Mouse (Mus musculus): ENCODE measurements at regions not wholly inside any gene's neighbourhood (a gene's known extent, or its start where the extent isn't known, plus 50 kb on each side); places are given as distances from the start of the nearest gene placed in this dataset.
A peak's percentile ranks its signal among the peaks of the same experiment; 100 is the strongest.
"Not testable (repeated sequence)": the region's sequence is repeated elsewhere in the genome, so short reads cannot be mapped to it uniquely, and the experiment has no call there.

DNA sequence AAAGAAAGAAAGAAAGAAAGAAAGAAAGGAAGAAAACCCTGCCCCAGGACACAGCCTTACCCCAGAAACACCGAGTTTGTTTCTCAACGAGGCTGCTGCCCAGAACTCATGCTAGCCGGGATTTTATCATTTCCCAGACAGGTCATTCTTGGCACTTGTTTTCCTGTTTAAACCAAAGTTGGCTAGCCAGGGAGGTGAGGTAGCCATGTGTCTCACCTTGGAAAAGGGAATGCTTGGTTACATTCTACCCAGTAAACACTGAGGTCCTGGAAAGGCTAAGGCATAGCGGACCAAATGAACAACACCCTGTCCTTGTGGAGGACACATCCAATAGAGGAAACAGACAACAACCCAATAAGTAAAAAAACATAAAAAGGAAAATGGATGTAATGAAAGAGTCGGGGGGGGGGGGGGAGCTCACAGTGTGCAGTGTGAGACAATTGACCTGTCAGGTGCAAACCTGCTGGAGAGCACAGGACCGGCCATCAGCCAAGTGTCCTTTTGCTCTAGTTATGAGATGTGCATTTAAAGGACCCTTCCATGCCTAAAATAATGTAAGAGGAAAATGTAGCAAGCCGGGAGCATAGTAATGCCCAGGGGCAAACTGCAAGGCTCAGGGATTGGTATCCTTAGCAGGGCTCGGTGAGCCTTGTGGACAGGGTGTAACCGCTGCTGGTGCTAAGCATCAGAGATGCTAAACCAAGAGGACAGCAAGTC lies 78.2 kb upstream of the Fzd7 start:
- DNase-seq (ENCODE audit: low spot score in 2 of 2), result no peak

- no peak for DNase-seq (ENCODE audit: low spot score in 2 of 2)
Measured at GRCm38 (mm10) chr1:59405370-59405769, 76.9 kb upstream of the Fzd7 start.

DNA sequence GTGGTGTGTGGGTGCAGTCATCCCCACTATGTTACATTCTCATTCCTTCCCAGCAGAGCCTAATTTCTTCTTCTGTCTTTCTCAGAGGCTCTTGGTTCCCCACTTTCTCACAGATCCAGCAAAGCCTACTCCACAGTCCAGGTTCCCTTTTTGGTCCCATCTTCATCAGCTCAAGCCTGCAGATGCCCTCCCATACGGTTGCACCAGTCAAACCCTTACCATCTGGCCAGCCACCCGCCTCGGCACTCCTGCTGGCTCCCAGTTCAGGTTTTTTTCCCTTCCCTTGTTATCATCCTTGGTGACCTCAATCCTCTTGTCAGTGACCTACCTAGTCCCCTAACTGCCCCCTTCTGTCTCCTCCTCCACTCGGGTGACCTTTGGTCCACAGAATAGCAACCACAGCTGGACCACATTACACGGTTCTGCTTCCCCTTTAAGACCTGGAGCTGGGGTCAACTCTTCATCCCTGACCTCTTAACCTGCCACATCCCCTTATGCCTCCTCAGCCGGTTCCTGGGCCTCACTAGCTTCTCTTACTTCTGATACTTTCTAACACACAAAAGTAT lies 75.4 kb upstream of the Fzd7 start:
- no peak for DNase-seq (ENCODE audit: low spot score in 2 of 2)

- peak; percentile 5 to 14 for DNase-seq (ENCODE audit: low spot score in 2 of 2)
Measured at GRCm38 (mm10) chr1:59409585-59410160, 72.6 kb upstream of the Fzd7 start.

- no peak for DNase-seq (ENCODE audit: low spot score in 2 of 2)
Measured at GRCm38 (mm10) chr1:59413264-59413663, 69.0 kb upstream of the Fzd7 start.

GRCm38 (mm10) chr1:59414401-59415210 lies 67.6 kb upstream of the Fzd7 start:
- DNase-seq (ENCODE audit: low spot score in 2 of 2), result no peak

DNA sequence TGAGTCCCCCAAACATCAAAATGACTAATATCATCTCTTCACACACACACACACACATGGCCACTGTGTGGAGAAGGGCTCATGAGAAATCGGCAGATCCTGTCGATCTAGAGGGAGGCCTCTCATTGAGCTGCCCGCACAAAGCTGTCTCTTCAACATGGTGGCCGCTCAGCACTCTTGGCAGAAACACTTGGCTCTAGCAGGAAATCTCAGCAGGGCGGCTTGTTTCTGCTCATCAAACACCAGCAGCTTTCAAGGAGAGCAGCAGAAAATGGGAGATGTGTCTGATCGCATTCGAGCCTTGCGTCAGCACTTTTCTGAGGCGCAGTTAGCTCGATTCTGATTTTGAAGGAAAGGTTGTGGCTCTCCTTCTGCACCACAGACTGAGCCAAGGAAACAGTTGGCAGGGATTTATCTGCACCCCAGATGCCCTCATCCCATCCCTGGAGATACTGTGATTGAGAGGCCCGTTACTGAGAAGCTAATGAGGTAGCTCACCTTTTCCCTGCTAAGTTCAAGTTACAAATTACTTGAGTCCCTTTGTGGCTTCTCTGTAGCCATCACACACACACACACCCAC lies 66.4 kb upstream of the Fzd7 start:
- peak; percentile 5 to 21 for DNase-seq (ENCODE audit: low spot score in 2 of 2)

GRCm38 (mm10) chr1:59417317-59417716 lies 64.9 kb upstream of the Fzd7 start:
- no peak for DNase-seq (ENCODE audit: low spot score in 2 of 2)

- no peak for DNase-seq (ENCODE audit: low spot score in 2 of 2)
Measured at GRCm38 (mm10) chr1:59417962-59418361, 64.3 kb upstream of the Fzd7 start.

GRCm38 (mm10) chr1:59418748-59419147 lies 63.5 kb upstream of the Fzd7 start:
- DNase-seq (ENCODE audit: low spot score in 2 of 2), result no peak

DNA sequence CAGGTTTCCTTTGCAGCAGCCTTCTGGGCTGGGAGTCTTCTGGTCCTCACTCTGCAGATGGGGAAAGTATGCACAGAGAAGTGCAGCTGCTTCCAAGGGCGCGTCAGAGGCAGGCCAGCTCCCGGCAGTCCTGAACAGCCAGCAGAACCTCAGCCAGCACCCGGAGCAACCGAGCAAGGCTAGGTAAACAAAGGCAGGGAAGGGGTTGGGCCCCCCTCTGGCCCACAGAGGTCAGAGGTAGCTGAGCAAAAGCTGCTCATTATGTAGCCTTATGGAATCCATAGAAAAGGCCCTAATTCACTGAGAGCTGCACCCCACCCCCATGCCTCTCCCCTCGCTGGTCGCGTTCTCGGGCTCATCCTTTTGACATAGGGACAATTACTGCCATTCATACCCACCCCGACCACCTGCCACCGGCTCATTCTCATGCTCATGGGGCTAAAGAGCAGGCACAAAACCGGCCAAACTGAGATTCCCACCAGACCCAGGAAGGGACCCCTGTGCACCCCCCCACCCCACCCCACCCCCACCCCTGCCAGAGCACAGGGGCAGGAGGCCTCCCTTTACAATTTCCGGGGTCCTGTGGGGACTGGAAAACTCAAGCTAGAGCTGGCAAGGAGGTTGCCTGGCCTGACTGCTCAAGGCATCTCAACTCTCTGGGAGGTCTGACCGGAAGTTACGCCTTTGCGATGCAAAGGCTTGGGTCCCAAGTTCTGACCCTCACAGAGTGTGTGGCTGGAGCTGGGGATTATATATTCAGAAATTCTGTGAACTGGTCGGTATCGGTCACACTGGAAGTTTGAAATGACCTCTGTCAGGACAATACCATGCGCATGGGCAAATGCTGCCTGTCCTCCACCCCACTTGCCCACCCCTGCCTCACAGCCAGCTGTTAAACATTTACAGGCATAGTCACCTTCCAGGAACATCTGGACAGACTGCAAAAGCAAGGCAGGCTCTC lies 59.0 kb upstream of the Fzd7 start:
- no peak for DNase-seq (ENCODE audit: low spot score in 2 of 2)

- DNase-seq (ENCODE audit: low spot score in 2 of 2), result not testable (repeated sequence)
Measured at GRCm38 (mm10) chr1:59425771-59426170, 56.5 kb upstream of the Fzd7 start.

DNA sequence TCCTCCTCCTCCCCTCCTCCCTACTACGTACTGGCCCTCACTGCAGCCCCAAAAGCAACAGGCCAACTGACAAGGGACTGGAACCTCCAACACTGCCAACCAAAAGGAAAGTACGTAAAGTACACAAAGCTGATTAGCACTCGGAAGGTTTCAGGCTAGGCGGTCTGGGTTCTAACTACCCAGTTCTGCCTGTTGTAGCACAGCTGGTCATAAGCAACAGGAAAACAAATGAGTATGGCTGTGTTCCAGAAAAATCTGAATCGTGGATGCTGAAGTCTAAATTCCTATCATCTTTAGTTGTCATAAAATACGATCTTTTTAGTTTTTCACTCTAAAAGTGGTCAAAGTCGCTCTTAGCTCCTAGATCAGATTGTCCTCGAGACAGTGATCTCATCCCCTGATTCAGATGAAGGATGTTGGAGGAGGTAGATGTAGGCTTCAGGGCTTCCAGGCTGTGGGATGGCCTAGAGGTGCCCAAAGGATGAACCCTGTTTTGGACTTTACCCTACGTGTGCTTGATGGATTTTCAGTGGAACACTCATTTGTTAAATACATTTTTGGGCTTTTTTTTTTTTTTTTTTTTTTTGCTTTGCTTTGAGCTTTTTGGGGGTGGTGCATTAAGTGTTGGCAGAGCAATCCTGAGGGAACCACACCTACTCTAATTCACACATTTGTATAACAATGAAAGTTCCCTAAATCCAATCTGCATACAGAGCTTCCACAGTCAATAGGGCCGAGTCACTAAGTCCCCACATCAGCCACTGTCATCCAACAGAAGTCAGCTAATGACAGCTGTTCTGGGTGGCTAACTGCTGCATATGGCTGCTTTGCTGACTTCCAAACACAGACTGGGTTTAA lies 55.6 kb upstream of the Fzd7 start:
- DNase-seq (ENCODE audit: low spot score in 2 of 2), result no peak

GRCm38 (mm10) chr1:59427204-59427557 lies 55.0 kb upstream of the Fzd7 start:
- no peak for DNase-seq (ENCODE audit: low spot score in 2 of 2)

DNA sequence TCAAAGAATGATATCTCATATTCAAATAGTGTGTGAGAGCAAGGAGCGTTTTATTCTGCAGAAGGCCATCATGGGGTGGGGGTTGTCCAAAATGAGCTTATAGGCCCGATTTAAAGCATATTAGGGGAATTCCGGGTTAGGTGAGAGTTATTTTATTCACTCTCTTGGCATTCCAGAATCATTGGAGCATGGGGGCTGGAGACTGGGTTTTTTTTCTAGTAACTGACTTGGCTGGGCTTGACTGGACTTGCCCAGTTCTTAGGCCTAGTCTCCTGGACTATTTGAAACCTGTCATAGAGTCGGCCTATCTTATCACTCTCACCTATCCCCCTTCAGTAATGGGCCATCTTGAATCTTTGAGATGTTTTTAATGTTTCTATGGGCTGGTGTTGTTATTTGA lies 52.9 kb upstream of the Fzd7 start:
- DNase-seq (ENCODE audit: low spot score in 2 of 2), result no peak

DNA sequence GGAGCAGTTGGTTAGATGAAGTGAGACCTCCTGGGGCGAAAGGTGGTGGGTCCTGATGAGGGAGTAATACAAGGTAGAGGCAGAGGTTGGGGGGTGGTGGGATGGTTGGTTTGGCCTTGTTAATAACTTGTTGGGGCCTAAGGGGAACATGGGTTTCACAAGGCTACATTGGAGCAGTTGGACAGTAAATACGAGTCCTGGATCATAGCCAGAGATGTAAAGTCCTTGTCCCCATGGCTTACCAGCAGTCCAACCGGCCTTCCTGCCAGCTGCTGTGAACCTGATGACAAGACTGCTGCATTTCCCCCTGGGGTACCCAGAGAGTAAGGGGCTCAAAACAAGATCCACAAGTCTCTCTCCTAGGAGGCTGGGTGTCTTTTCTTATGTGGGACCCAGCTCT lies 52.0 kb upstream of the Fzd7 start:
- DNase-seq (ENCODE audit: low spot score in 2 of 2), result no peak

GRCm38 (mm10) chr1:59430886-59431486 lies 51.2 kb upstream of the Fzd7 start:
- DNase-seq (ENCODE audit: low spot score in 2 of 2), result no peak
